Mouse (Mus musculus) cerebellum, adult 2 months (tissue): Measurements from ENCODE around the gene Sycp1.

Experiments
- CTCF ChIP-seq: fragments of 200-500 bp; IDR thresholded peaks from 2 replicates; pipeline ENCODE4 v1.5.1; 2011; ENCODE audit warnings: low read depth, mild to moderate bottlenecking, control low read depth, low read length, moderate library complexity, borderline replicate concordance; ENCODE audit not compliant: insufficient read depth
- POLR2A ChIP-seq: fragments of 200-500 bp; IDR thresholded peaks from 2 replicates; pipeline ENCODE4 v1.6.1; 2011; ENCODE audit warnings: low read length, control low read depth, borderline replicate concordance; ENCODE audit not compliant: insufficient read depth

- TF ChIP-seq CTCF (no peak), POLR2A (no peak)
Measured at GRCm38 (mm10) chr3:102970508-102970907, 34.6 kb upstream of the Sycp1 start.
